Mouse (Mus musculus) myocyte (in vitro differentiated cells): ENCODE measurements around the gene Phactr4. TPM values are rescaled to one million over a fixed set of nuclear protein-coding genes. Genes with fewer than 3 reads are reported as not detected.
A peak's percentile ranks its signal among the peaks of the same experiment; 100 is the strongest.

Experiments
- H3K27me3 ChIP-seq: one replicate; pipeline ENCODE4 v1.6.1; 2011; ENCODE audit not compliant: control insufficient read depth, insufficient read depth, insufficient read length
- H3K36me3 ChIP-seq: one replicate; pipeline ENCODE4 v1.6.1; 2011; ENCODE audit not compliant: control insufficient read depth, insufficient read depth
- H3K4me2 ChIP-seq: one replicate; pipeline ENCODE4 v1.6.1; 2011; ENCODE audit warnings: low read depth, control low read depth
- H3K4me3 ChIP-seq: one replicate; pipeline ENCODE4 v1.5.1; 2011; ENCODE audit warnings: mild to moderate bottlenecking, control low read depth, moderate library complexity
- H3K79me2 ChIP-seq: one replicate; pipeline ENCODE4 v1.6.1; 2011; ENCODE audit not compliant: control insufficient read depth, insufficient read depth
- H3ac ChIP-seq: one replicate; pipeline ENCODE4 v1.6.1; 2011; ENCODE audit not compliant: control insufficient read depth, insufficient read length
- CEBPB ChIP-seq: IDR thresholded peaks from 2 replicates; pipeline ENCODE4 v1.6.1; 2011; ENCODE audit warnings: mild to moderate bottlenecking, moderate library complexity; ENCODE audit not compliant: poor library complexity, insufficient read depth, severe bottlenecking
- E2F4 ChIP-seq: IDR thresholded peaks from one replicate; pipeline ENCODE4 v1.6.1; 2011; ENCODE audit warnings: mild to moderate bottlenecking, control low read depth, moderate library complexity; ENCODE audit not compliant: insufficient read depth
- MAX ChIP-seq: IDR thresholded peaks from one replicate; pipeline ENCODE4 v1.6.1; 2011; ENCODE audit warnings: low read depth, mild to moderate bottlenecking, control low read depth
- MYOD1 ChIP-seq, 3 experiments: IDR thresholded peaks; one replicate each; pipeline ENCODE4 v1.6.1; 2011; ENCODE audit warnings: control low read depth in 2 of 3, low read depth in 2 of 3, mild to moderate bottlenecking in 2 of 3, moderate library complexity in 1 of 3; ENCODE audit not compliant: insufficient read length in 2 of 3, control insufficient read depth in 1 of 3
- MYOG ChIP-seq, 3 experiments: IDR thresholded peaks; one replicate each; pipeline ENCODE4 v1.6.1; 2011; ENCODE audit warnings: control low read depth in 2 of 3, low read depth in 2 of 3, mild to moderate bottlenecking in 2 of 3; ENCODE audit not compliant: insufficient read length in 2 of 3, control insufficient read depth in 1 of 3, insufficient read depth in 1 of 3
- POLR2A ChIP-seq: IDR thresholded peaks from one replicate; pipeline ENCODE4 v1.6.1; 2011; ENCODE audit warnings: low read depth, mild to moderate bottlenecking, control low read depth, moderate library complexity; ENCODE audit not compliant: insufficient read length
- POLR2AphosphoS2 ChIP-seq: IDR thresholded peaks from one replicate; pipeline ENCODE4 v1.6.1; 2011; ENCODE audit warnings: low read depth, control low read depth; ENCODE audit not compliant: insufficient read length
- REST ChIP-seq: IDR thresholded peaks from one replicate; pipeline ENCODE4 v1.6.1; 2011; ENCODE audit warnings: mild to moderate bottlenecking, control low read depth, moderate library complexity; ENCODE audit not compliant: insufficient read depth, insufficient read length
- SRF ChIP-seq: IDR thresholded peaks from one replicate; pipeline ENCODE4 v1.6.1; 2011; ENCODE audit warnings: low read depth; ENCODE audit not compliant: control insufficient read depth, insufficient read length
- TCF12 ChIP-seq: IDR thresholded peaks from one replicate; pipeline ENCODE4 v1.6.1; 2011; ENCODE audit warnings: mild to moderate bottlenecking, control low read depth; ENCODE audit not compliant: poor library complexity, insufficient read depth, severe bottlenecking
- TCF3 ChIP-seq: IDR thresholded peaks from one replicate; pipeline ENCODE4 v1.6.1; 2011; ENCODE audit warnings: low read depth, control low read depth; ENCODE audit not compliant: insufficient read length
- USF1 ChIP-seq: IDR thresholded peaks from one replicate; pipeline ENCODE4 v1.6.1; 2011; ENCODE audit warnings: low read depth, mild to moderate bottlenecking, control low read depth, moderate library complexity
- polyA plus RNA-seq: library from polyadenylated mRNA; unstranded; fragments of >200 nt; fragmentation: generic; extraction: Trizol; gene quantifications from one replicate; pipeline ENCODE4 v1.2.1, GENCODE M21; 2012; ENCODE audit warnings: missing spikeins

Phactr4 gene
- 15.8 TPM for polyA plus RNA-seq

GRCm38 (mm10) chr4:132421923-132422782 is at the start of gene Phactr4:
Gene Phactr4 (minus strand): TSS chr4:132422489.
- TF ChIP-seq POLR2A (peak; percentile 74), TCF12 (no peak), POLR2AphosphoS2 (peak; percentile 78), E2F4 (no peak), CEBPB (no peak), MYOG (IDR thresholded peaks at IDR 0.05; ENCODE audit: control insufficient read depth in 1 of 3, insufficient read depth in 1 of 3, insufficient read length in 2 of 3, low read depth in 2 of 3) (peak in 1 of 3 experiments; percentile 21), MYOD1 (IDR thresholded peaks at IDR 0.05; ENCODE audit: control insufficient read depth in 1 of 3, insufficient read length in 2 of 3, low read depth in 2 of 3) (peak in 1 of 3 experiments; percentile 29)

GRCm38 (mm10) chr4:132469873-132470272 is 47.6 kb upstream of the Phactr4 start:
- Histone ChIP-seq H3K4me2 (no peak overlapping the region), H3K36me3 (no peaks in the 10 kb centered on the region), H3K4me3 (no peak overlapping the region), H3ac (no peak overlapping the region), H3K79me2 (no peaks in the 10 kb centered on the region), H3K27me3 (no peaks in the 10 kb centered on the region)
- no peak for TF ChIP-seq REST
- no peak for TF ChIP-seq POLR2AphosphoS2
- TF ChIP-seq TCF3 = no peak
- no peak for TF ChIP-seq TCF12
- no peak for TF ChIP-seq E2F4
- no peak for TF ChIP-seq POLR2A
- TF ChIP-seq MYOD1 (IDR thresholded peaks at IDR 0.05; ENCODE audit: control insufficient read depth in 1 of 3, insufficient read length in 2 of 3, low read depth in 2 of 3) = no peak
- TF ChIP-seq USF1 = no peak
- TF ChIP-seq SRF = no peak
- no peak for TF ChIP-seq MAX
- TF ChIP-seq CEBPB = no peak
- TF ChIP-seq MYOG (IDR thresholded peaks at IDR 0.05; ENCODE audit: control insufficient read depth in 1 of 3, insufficient read depth in 1 of 3, insufficient read length in 2 of 3, low read depth in 2 of 3) = no peak

More at GRCm38 (mm10) chr4:132421923-132422782, at the start of gene Phactr4:
- peak within 1 kb of the TSS; percentile 94 for H3K4me2 ChIP-seq
- H3K27me3 ChIP-seq = no peaks in the 10 kb centered on the region
- H3K79me2 ChIP-seq = peaks cover 40% of the 10 kb centered on the region
- no peaks in the 10 kb centered on the region for H3K36me3 ChIP-seq
- peak within 1 kb of the TSS; percentile 59 for H3K4me3 ChIP-seq
- peak within 1 kb of the TSS; percentile 78 for H3ac ChIP-seq

- Histone ChIP-seq H3K27me3 (no peaks in the 10 kb centered on the region), H3K4me2 (peak overlapping the region; percentile 65), H3ac (peak overlapping the region; percentile 1), H3K4me3 (peak overlapping the region; percentile 96), H3K79me2 (peaks cover 39% of the 10 kb centered on the region), H3K36me3 (peaks cover under 1% of the 10 kb centered on the region)
- TF ChIP-seq MAX (no peak), POLR2A (no peak), MYOD1 (IDR thresholded peaks at IDR 0.05; ENCODE audit: control insufficient read depth in 1 of 3, insufficient read length in 2 of 3, low read depth in 2 of 3) (no peak), MYOG (IDR thresholded peaks at IDR 0.05; ENCODE audit: control insufficient read depth in 1 of 3, insufficient read depth in 1 of 3, insufficient read length in 2 of 3, low read depth in 2 of 3) (no peak), SRF (no peak), USF1 (no peak), TCF3 (no peak), POLR2AphosphoS2 (no peak), TCF12 (no peak), CEBPB (no peak)
These were observed 41.9 kb upstream of the Phactr4 start for GRCm38 (mm10) chr4:132464255-132464613.

GRCm38 (mm10) chr4:132463430-132464254 is 41.4 kb upstream of the Phactr4 start, which contains the start of gene Med18:
Gene Med18 (minus strand): TSS chr4:132463921.
- Histone ChIP-seq H3K4me2 (peak within 1 kb of the TSS; percentile 97), H3K79me2 (peaks cover 41% of the 10 kb centered on the region), H3K4me3 (peak within 1 kb of the TSS; percentile 96), H3K36me3 (peaks cover 5% of the 10 kb centered on the region), H3K27me3 (no peaks in the 10 kb centered on the region), H3ac (peak within 1 kb of the TSS; percentile 1)
- TF ChIP-seq POLR2A (peak; percentile 55), E2F4 (peak; percentile 80), TCF12 (no peak), MYOG (IDR thresholded peaks at IDR 0.05; ENCODE audit: control insufficient read depth in 1 of 3, insufficient read depth in 1 of 3, insufficient read length in 2 of 3, low read depth in 2 of 3) (no peak), MAX (peak; percentile 16), REST (no peak), POLR2AphosphoS2 (peak; percentile 37)
